Mouse (Mus musculus): Measurements from ENCODE around the gene Krt4. TPM values are rescaled to one million over a fixed set of nuclear protein-coding genes. Genes with fewer than 3 reads are reported as not detected.

The Krt4 gene
- 0.20 and 0.68 TPM in 2 replicates for polyA plus RNA-seq (2016; fragmentation: Nextera tagmentation; extraction: Ambion mirVana)

DNA sequence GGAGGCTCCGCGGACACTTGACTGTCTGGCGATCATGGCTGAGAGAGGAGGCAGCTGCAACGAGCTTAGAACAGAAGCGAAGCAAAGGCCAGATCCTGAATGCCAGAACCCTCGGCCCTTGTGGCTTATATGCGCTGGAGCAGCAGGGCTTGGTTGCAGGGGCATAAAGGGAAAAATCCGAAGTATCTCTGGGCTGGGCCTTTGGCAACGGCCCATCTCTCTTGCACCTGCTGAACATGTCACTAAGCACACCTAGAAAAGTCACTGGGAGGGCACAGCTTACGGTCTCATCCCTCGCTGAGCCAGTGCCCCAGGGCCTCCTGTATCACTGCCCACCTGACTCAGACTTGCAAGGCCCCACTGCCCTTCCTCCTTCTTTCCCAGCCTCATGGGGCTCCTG lies at the start of gene Krt4:
Gene Krt4 (minus strand): TSS at position 101 of the 400 bp plus-strand sequence.
- H3K4me2 ChIP-seq (replicated peaks): no peak within 1 kb of the TSS
- 81% methylated on average over 11 of the region's 11 CpGs for WGBS
- no peaks in the 10 kb centered on the region for H3K36me3 ChIP-seq
- no peak within 1 kb of the TSS for H3K9ac ChIP-seq
- H3K9me3 ChIP-seq: no peaks in the 10 kb centered on the region
- H3K4me1 ChIP-seq: peaks cover 16% of the 10 kb centered on the region
- ATAC-seq (ENCODE audit: insufficient number of reproducible peaks, insufficient read depth, low FRiP score, low TSS enrichment): no peak
- no peak within 1 kb of the TSS for H3K4me3 ChIP-seq
- no peak within 1 kb of the TSS for H3K27ac ChIP-seq
- peaks cover 2% of the 10 kb centered on the region; the same call in 1 of the 2 replicates for H3K27me3 ChIP-seq

DNA sequence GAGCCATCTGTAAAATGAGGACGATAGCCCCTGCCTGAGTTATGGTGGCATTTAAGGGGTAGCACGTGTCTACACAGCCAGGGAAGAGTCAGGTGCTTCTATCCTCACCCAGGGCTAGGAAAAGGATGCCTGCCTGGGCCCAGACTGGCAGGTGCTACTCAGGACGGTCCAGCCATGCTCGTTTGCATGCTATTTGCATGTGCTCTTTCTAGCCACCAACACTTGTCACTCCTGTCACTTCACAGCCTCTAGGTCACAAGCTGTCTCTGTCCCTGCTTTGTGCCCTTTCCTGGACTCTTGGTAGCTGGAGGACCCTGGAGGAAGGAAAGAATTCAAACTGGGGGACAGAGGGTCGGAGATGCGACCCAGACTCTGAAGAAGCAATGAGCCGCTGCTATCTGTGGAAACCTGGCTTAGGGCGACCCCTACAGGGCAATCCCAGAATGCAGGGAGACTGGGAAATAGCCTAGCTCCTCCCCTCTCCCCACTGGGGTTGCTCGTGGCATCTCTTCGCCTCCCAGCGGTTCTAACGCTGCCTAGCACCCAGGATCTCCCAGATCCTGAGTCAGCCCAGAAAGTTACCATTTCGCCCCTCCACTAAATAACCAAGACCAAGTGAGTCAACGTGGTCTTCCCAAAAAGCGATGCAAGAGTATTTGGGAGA lies 49.0 kb upstream of the Krt4 start:
- no peaks in the 10 kb centered on the region for H3K9me3 ChIP-seq
- 0 out of 2 replicates have a peak, but pooled peaks cover 9% of the 10 kb centered on the region for H3K27me3 ChIP-seq
- H3K4me2 ChIP-seq (replicated peaks): no peak overlapping the region
- H3K9ac ChIP-seq: no peak overlapping the region
- H3K4me3 ChIP-seq: no peak overlapping the region
- no peak for ATAC-seq (ENCODE audit: insufficient number of reproducible peaks, insufficient read depth, low FRiP score, low TSS enrichment)
- no peaks in the 10 kb centered on the region for H3K36me3 ChIP-seq
- H3K27ac ChIP-seq: no peak overlapping the region
- peaks cover 28% of the 10 kb centered on the region for H3K4me1 ChIP-seq
- whole genome bisulfite sequencing: 15% methylated on average over 15 of the region's 15 CpGs

DNA sequence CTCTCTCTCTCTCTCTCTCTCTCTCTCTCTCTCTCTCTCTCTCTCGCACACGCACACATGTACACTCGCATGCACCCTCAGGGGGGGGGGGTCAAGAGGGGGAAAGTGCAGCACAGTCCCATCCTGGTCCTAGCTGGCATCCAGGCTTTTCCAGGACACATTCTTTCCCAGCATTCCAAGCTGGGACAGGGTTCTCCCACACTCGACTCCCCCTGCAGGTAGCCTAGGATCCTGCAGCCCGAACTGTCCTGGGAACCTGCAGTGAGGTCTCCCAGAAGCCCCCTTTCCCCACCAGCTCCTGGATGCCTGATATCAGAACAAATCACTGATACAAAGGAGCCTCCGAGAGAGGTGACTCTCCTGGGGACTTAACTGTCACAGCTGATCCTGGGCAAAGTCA lies 46.0 kb upstream of the Krt4 start:
- 0 out of 2 replicates have a peak, but pooled peaks cover 9% of the 10 kb centered on the region for H3K27me3 ChIP-seq
- H3K4me2 ChIP-seq (replicated peaks): no peak overlapping the region
- H3K9ac ChIP-seq: no peak overlapping the region
- no peaks in the 10 kb centered on the region for H3K9me3 ChIP-seq
- H3K4me3 ChIP-seq: no peak overlapping the region
- no peak overlapping the region for H3K27ac ChIP-seq
- WGBS: 7% methylated on average over 3 of the region's 6 CpGs
- ATAC-seq (ENCODE audit: insufficient number of reproducible peaks, insufficient read depth, low FRiP score, low TSS enrichment): no peak
- H3K36me3 ChIP-seq: no peaks in the 10 kb centered on the region
- H3K4me1 ChIP-seq: peaks cover 3% of the 10 kb centered on the region; the same call in 1 of the 2 replicates

DNA sequence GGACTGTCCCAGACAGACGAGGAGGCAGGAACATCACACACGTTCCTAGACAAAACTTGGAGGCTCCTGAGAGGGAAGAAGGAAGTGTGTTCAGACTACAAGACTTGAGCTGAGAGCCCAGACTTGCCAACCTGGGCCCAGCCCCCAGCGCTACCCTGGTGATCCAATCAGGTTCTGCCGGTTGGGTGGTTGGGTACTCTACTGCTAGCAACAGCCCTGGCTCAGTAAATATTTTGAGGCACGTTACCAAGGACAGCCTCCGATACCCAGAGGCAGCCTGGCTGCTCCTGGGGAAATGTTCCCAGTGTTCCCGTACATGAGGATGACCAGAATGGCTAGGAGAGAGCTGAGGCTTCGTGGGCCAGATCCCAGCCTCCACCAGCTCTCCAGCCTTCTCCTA lies 42.3 kb upstream of the Krt4 start:
- Histone ChIP-seq H3K4me3 (no peak overlapping the region), H3K9me3 (no peaks in the 10 kb centered on the region), H3K9ac (no peak overlapping the region), H3K27me3 (0 out of 2 replicates have a peak, but pooled peaks cover under 1% of the 10 kb centered on the region), H3K4me2 (replicated peaks) (no peak overlapping the region), H3K36me3 (no peaks in the 10 kb centered on the region), H3K27ac (no peak overlapping the region), H3K4me1 (no peaks in the 10 kb centered on the region)
- 81% methylated on average over 8 of the region's 8 CpGs for WGBS
- no peak for ATAC-seq (ENCODE audit: insufficient number of reproducible peaks, insufficient read depth, low FRiP score, low TSS enrichment)

DNA sequence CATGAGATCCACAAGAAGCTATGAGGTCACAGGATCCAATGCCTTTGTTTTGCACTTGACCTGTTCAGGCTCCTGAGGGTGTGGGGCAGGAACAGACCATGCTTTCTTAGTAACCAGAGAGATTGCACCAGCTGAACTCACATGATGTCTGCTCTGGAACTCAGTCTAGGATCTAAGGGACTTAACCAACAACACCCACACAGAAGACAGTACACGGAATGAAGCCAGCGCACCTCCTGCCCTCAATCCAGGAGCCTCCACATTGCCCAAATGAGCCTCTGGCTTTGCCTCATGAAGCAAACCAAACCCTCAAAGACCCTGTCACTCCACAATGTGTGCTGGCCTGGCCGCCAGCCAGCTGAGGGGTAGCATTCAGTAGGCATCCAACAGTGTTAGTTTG lies 34.4 kb upstream of the Krt4 start:
- Histone ChIP-seq H3K27me3 (no peaks in the 10 kb centered on the region), H3K36me3 (no peaks in the 10 kb centered on the region), H3K9me3 (no peaks in the 10 kb centered on the region), H3K9ac (no peak overlapping the region), H3K4me2 (replicated peaks) (no peak overlapping the region), H3K4me1 (no peaks in the 10 kb centered on the region), H3K4me3 (no peak overlapping the region), H3K27ac (no peak overlapping the region)
- 85% methylated on average over 3 of the region's 3 CpGs for WGBS
- ATAC-seq (ENCODE audit: insufficient number of reproducible peaks, insufficient read depth, low FRiP score, low TSS enrichment): no peak

DNA sequence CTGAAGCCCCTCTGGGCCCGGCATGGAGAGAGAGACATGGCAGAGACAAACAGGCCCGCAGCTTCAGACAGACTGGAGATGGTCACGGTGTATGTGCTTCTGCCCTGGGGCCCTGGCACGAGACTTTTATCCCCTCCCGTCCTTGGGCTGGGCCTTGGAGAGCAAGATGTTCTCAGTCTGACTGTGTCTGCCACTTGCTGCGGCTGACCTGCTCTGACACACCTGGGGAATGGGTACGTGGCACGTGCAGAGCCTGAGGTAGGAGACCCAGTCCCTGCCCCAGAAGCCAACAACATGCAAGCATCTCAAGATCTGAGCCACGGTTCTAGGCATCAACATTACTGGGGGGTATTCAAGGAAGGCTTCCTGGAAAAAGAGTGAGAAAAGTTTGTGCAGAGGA lies 29.7 kb upstream of the Krt4 start, which contains the start of gene Krt78:
Gene Krt78 (minus strand): TSS at position 101 of the 400 bp plus-strand sequence.
- WGBS: 77% methylated on average over 9 of the region's 9 CpGs
- H3K36me3 ChIP-seq: no peaks in the 10 kb centered on the region
- no peak within 1 kb of the TSS for H3K4me3 ChIP-seq
- H3K4me2 ChIP-seq (replicated peaks): no peak within 1 kb of the TSS
- no peak for ATAC-seq (ENCODE audit: insufficient number of reproducible peaks, insufficient read depth, low FRiP score, low TSS enrichment)
- H3K9ac ChIP-seq: no peak within 1 kb of the TSS
- no peaks in the 10 kb centered on the region for H3K4me1 ChIP-seq
- no peaks in the 10 kb centered on the region for H3K9me3 ChIP-seq
- no peaks in the 10 kb centered on the region for H3K27me3 ChIP-seq
- no peak within 1 kb of the TSS for H3K27ac ChIP-seq

DNA sequence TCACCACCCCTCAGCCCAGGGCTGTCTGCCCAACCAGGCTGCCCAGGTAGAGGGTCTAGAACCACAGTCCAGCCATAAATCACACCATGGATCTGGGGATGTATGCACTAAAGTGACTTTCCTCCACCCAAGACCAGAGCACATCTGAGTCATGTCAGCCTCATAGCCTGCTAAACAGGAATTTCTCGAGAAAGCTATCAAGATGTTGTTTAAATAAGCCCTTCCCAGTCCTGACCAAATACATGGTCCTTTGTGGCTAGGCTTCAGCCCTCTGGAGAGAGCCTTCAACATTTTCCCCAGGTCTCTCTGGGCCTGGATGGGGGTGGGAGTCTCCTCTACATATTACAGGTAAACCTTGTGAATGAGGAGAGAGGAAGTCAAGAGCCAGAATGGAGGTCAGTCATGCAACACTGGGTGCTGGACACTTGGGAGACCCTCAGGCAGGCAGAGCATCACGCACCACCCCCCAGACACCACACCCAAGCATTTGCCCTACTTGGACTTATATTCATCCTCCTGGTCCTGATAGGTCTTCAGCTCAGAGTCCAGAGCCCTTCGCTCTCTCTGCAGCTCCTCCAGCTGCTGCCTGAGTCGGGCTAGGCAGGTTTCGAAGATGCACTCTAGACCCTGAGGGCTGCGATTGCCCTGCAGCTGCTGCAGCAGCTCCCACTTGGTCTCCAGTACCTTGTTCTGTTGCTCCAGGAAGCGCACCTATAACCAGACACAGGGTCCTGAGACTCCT lies 28.4 kb upstream of the Krt4 start:
- no peak overlapping the region for H3K27ac ChIP-seq
- 86% methylated on average over 7 of the region's 7 CpGs for WGBS
- no peaks in the 10 kb centered on the region for H3K9me3 ChIP-seq
- no peak overlapping the region for H3K4me2 ChIP-seq (replicated peaks)
- no peaks in the 10 kb centered on the region for H3K27me3 ChIP-seq
- no peak overlapping the region for H3K9ac ChIP-seq
- no peak overlapping the region for H3K4me3 ChIP-seq
- no peaks in the 10 kb centered on the region for H3K4me1 ChIP-seq
- no peak for ATAC-seq (ENCODE audit: insufficient number of reproducible peaks, insufficient read depth, low FRiP score, low TSS enrichment)
- H3K36me3 ChIP-seq: no peaks in the 10 kb centered on the region

DNA sequence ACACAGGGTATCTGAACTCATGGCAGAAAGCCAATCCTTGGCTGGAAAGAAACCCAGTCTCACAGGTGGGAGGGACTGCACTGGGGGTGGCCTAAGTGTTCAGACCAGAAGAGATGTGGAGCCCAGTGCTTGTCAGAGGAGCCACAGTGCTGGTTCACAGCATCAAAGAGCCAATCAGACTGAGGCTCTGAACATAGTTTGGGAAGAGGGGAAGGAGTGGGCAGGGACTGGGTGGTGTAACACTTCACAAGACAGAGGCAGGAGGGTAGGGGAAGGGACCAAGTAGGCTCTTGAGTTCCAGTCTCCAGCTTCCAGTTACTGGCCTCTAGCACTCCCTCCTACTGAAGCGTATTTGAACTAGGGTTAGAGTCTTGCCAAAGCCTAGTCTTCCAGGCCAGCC lies 20.9 kb upstream of the Krt4 start:
- Histone ChIP-seq H3K4me1 (peaks cover 5% of the 10 kb centered on the region; the same call in 1 of the 2 replicates), H3K4me3 (no peak overlapping the region), H3K4me2 (replicated peaks) (no peak overlapping the region), H3K27me3 (no peaks in the 10 kb centered on the region), H3K9ac (no peak overlapping the region), H3K36me3 (no peaks in the 10 kb centered on the region), H3K27ac (no peak overlapping the region), H3K9me3 (no peaks in the 10 kb centered on the region)
- 0 out of 2 replicates have a peak, but pooled peaks have one; percentile 28 for ATAC-seq (ENCODE audit: insufficient number of reproducible peaks, insufficient read depth, low FRiP score, low TSS enrichment)
- 80% methylated on average over 1 of the region's 1 CpGs for WGBS

DNA sequence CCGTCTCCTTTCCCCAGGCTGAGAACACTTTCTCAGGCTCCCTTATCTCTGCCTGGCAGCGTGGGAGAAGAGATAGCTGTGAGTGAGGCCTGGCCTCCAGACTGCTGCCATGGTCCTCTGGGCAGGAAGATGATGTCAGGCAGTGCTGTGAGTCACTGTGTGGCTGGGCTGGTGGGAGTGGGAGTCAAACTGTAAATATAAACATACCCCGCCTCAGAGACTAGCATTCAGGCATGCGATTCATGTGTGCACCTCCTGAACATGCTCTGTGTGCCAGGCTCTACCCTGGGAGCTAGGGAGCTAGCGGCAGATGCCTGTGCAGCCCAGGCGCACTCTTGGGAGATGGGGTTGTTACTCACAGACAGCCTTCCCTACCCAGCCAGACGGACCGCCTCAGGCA lies 17.4 kb upstream of the Krt4 start:
- no peaks in the 10 kb centered on the region for H3K9me3 ChIP-seq
- H3K27me3 ChIP-seq: no peaks in the 10 kb centered on the region
- H3K36me3 ChIP-seq: no peaks in the 10 kb centered on the region
- no peak overlapping the region for H3K4me2 ChIP-seq (replicated peaks)
- H3K4me1 ChIP-seq: peaks cover 5% of the 10 kb centered on the region; the same call in 1 of the 2 replicates
- no peak overlapping the region for H3K4me3 ChIP-seq
- H3K9ac ChIP-seq: no peak overlapping the region
- WGBS: 49% methylated on average over 8 of the region's 8 CpGs
- no peak overlapping the region for H3K27ac ChIP-seq
- no peak for ATAC-seq (ENCODE audit: insufficient number of reproducible peaks, insufficient read depth, low FRiP score, low TSS enrichment)

DNA sequence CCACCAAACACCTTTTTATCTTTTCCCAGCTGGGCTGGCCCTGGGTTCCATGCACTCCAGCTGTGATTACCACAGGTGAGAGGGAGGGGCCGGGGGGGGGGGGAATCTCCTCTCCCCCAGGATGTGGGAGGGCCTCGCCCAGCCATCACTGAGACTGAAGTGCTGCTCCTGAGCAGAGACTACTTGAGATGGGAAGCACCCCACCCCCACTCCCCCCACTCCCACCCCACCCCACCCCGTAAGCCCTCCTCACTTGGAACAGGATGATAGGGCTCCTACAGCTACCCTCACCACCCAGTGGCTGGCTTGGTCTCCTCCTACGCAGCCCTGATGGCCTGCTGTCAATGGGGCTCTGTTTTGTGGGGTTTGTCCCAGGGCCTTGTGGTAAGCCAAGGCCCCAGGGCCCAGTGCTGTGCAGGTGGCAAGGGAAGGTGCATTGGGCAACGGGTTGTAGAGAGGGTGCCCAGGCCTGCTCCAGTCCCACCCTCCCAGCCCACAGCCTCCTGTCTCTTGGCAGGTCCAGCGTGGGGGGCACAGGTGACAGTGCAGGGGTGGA lies 15.8 kb upstream of the Krt4 start, which contains the start of gene Krt79:
Gene Krt79 (minus strand): TSS at position 51 of the 556 bp plus-strand sequence.
- 60% methylated on average over 6 of the region's 6 CpGs for WGBS
- Histone ChIP-seq H3K9ac (no peak within 1 kb of the TSS), H3K9me3 (no peaks in the 10 kb centered on the region), H3K36me3 (no peaks in the 10 kb centered on the region), H3K4me1 (peaks cover 5% of the 10 kb centered on the region; the same call in 1 of the 2 replicates), H3K4me2 (replicated peaks) (no peak within 1 kb of the TSS), H3K27me3 (no peaks in the 10 kb centered on the region), H3K27ac (no peak within 1 kb of the TSS), H3K4me3 (no peak within 1 kb of the TSS)
- ATAC-seq (ENCODE audit: insufficient number of reproducible peaks, insufficient read depth, low FRiP score, low TSS enrichment): no peak

DNA sequence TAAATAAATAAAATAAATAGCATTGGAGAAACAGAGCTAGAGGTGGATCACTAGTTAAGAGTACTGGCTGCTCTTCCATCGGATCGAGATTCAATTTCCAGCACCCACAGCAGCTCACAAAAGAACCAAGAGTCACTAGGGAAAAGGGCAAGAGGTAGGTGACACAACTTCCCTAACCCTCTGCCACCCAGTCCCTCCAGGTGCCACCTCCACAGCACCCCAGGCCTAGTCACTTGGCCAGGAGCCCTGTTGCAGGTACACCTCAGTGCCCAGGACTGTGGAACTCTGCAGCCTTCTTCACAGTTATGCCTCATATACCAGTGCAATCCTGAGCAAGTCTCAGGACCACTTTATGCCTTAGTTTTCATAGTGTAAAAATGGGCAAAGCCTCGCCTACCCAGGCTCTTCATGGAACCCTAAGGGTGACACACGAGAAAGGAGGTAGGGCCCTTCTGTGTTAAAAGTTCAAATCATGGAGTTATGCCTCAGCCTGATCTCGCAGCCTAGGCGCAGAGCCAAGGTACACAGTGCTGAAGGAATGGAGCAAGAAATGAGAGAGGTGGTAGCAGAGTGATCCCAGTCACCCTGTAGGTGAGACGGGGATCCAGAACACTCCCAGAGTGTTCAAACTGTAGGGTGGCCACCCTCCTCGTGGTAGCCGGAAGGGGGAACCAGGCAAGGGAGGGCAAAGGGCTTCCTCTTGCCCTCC lies 14.2 kb upstream of the Krt4 start:
- no peak overlapping the region for H3K4me3 ChIP-seq
- H3K36me3 ChIP-seq: no peaks in the 10 kb centered on the region
- H3K4me1 ChIP-seq: peaks cover 5% of the 10 kb centered on the region; the same call in 1 of the 2 replicates
- H3K9me3 ChIP-seq: no peaks in the 10 kb centered on the region
- no peak overlapping the region for H3K9ac ChIP-seq
- WGBS: 79% methylated on average over 9 of the region's 9 CpGs
- H3K27ac ChIP-seq: no peak overlapping the region
- H3K4me2 ChIP-seq (replicated peaks): no peak overlapping the region
- no peaks in the 10 kb centered on the region for H3K27me3 ChIP-seq
- ATAC-seq (ENCODE audit: insufficient number of reproducible peaks, insufficient read depth, low FRiP score, low TSS enrichment): no peak

Data from embryonic facial prominence, embryonic 12.5 days (tissue).